Mouse (Mus musculus) spleen, embryonic (tissue): ENCODE measurements at regions not wholly inside any gene's neighbourhood (a gene's known extent, or its start where the extent isn't known, plus 50 kb on each side); places are given as distances from the start of the nearest gene placed in this dataset.

Experiments
- CTCF ChIA-PET: fragments of 350-600 bp; sonication (Branson Sonifier 250); formaldehyde crosslinking; loops from one replicate; lab custom pipeline; 2022; lab: Charles Lee

GRCm38 (mm10) chr9:30772456-30772855 is 149.8 kb downstream of the Adamts15 start:
- CTCF ChIA-PET: no interaction called here

DNA sequence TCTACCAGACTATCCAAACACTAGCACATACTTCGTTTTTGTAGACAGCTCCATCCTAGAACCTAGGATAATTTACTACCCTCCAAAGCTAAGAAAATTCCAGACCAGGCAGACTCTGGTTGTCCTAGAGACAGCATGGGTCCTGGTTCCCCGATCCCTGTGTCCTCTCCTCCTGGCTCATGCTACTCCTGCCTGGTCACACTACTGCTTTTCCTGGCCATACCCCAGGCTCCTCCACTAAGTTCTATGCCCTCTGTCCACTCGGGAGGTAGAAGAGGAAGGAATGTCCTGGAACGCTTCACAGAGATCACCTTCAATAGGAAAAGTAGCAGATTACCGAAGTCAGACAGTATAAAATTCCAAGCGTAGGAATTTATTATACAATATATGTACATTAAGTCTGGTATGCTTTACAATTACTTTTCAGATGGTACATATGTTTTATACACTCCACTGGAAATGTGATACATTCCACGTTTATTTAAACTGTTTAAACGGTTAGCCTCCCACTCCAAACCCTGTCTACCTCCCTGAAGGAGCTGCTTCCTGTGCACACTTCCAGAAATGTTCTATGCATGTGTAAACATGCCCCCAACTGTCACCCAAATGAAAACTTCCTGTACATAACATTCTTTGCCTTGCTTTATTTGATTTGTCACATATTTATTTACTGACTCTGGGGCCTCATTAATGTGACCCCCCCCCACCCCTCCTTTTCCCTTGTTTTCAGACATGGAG is 151.6 kb downstream of the Adamts15 start:
- CTCF ChIA-PET: no interaction called here

DNA sequence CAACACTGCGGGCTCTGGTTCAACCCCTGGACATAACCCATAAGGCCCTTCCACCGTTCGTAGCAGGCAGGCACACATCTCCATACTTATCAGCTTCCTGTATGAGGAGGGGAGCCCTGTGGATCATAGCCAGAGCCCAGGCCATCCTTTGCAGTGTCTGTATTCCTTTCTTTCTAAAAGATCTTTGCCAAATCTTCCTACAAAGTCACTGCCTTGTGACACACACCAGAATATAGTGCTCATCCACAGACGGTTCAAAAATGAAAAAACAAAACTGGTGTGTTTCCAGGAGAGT is 152.9 kb downstream of the Adamts15 start:
- CTCF ChIA-PET: no interaction called here

DNA sequence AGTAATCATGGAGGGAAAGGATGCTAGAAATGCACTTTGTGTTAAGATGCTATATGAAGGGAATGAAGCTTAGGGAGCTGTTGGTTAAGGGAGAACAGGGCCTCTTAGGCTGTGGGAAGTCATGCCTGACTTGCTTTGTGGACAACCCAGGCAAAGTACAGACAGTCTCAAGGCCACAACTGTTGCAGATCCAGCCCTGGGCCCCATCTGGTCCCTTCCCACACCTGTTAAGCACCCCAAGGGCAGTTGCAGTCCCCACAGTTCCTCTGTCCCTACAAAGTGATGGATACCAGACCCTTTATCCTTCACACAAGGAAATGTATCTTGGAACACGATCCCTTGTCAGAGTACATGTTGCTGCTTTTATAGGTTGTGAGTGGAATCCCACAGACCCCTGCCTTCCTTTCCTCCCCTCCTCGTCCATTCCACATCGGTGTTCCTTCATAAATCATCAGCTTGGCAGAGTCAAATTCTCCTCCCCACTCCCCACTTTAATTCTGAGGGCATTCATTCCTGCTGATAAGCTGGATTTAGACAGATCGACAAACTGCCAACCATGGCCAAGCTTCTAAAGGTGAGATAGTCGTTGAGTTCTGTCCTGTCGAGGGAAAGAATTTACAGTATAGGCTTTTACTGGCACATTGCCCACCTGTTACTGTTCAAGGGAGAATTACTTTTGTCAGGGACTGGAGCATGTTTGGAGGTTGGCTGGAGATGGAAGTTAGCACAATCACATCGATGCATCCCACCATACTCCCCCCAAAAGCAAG is 153.4 kb downstream of the Adamts15 start:
- CTCF ChIA-PET: no interaction called here

DNA sequence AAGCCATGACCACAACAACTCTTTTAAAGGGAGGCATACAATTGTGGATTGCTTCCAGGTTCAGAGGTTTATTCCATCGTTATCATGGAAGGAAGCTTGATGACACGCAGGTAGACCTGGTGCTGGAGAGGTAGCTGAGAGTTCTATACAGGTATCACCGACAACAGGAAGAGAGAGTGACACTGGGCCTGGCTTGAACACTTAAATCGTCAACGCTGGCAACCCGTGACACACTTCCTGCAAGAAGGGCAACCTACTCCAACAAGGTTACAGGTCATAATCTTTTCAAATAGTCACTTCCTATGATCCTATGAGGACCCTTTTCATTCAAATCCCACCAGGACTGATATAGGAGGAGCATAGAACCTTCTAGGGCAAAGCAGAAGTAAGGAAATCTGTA is 155.6 kb downstream of the Adamts15 start:
- CTCF ChIA-PET: no interaction called here

DNA sequence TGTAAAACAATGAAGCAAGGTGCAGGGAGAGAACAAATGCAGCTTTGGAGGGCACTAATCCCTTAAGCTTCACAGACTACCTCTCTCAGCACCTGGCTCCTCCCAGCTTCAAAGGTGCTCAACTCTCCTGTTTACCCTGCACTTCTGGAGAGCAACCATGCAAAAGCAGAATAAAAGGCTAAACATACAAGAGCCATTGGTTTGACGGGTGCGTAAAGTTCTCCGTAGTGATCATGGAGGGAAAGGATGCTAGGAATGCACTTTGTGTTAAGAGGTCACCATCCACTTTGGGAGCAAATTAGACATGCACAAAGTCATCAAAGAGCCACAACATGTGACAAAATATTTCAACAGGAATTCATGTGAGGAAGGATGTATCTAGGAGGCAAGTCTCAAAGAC is 156.1 kb downstream of the Adamts15 start:
- CTCF ChIA-PET: no interaction called here

- CTCF ChIA-PET: no interaction called here
Observed at GRCm38 (mm10) chr9:30765017-30765569, 157.2 kb downstream of the Adamts15 start.

GRCm38 (mm10) chr9:30762913-30763312 is 159.3 kb downstream of the Adamts15 start:
- CTCF ChIA-PET: no interaction called here

DNA sequence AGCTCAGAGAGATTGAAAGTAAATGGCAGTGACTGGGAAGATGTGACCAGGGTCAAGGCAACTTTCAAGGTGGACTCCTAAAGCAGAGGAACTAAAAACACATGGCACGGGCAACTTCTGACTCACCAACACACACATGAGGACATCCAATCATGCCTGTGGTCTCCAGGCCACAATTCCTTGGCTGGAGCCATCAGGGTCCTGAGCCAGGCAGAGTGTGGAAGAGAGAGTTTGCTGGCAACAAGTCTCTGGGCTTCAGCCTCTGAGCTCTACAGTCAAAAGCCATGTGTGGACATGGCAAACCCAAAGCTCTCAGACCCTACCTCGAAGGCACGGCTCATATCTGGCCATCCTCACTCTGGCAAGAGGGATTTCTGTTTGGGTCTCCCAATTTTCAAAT is 164.1 kb downstream of the Adamts15 start:
- CTCF ChIA-PET: no interaction called here

DNA sequence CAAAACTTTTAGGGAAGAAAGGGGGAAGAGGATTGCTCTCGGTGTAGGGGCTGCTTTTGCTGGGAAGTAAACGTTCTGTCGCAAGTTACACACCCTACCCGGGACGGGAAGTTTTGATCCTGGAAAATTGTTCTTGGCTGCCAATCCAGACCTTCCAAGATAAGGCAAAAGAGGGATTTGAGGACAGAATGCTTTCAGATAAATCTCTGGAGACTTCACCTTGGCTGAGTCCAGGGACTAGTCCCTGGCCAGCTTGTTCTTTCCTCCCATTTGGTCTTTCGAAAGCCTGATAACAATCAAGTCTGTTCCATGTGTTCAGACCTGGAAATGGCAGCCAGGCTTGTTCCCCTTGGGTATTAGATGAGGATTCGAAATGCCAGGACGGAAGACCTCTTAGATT is 164.8 kb downstream of the Adamts15 start:
- CTCF ChIA-PET: no interaction called here

GRCm38 (mm10) chr9:30756796-30757195 is 165.5 kb downstream of the Adamts15 start:
- CTCF ChIA-PET: no interaction called here

DNA sequence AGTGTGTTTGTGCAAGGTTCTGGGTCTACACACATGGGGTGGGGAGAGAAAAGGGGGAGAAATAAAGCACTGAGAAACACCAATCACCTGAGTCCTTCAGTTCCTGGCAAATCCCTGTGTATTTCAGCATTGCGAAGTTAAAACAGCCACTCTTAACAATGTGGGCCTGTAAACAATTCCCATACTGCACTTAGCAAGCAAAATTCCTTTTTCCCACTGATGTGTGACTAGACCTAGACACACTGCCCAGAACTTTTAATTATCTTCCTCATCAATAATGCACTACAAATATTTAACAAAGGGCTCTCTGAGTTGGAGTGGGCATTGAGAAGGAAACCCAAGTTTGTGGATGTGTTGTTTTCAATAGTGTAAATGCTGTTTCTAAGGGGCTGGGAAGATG is 166.7 kb downstream of the Adamts15 start:
- CTCF ChIA-PET: no interaction called here

- CTCF ChIA-PET: no interaction called here
Observed at GRCm38 (mm10) chr9:30754826-30755225, 167.4 kb downstream of the Adamts15 start.

- CTCF ChIA-PET: no interaction called here
Observed at GRCm38 (mm10) chr9:30743471-30743870, 178.8 kb downstream of the Adamts15 start.

DNA sequence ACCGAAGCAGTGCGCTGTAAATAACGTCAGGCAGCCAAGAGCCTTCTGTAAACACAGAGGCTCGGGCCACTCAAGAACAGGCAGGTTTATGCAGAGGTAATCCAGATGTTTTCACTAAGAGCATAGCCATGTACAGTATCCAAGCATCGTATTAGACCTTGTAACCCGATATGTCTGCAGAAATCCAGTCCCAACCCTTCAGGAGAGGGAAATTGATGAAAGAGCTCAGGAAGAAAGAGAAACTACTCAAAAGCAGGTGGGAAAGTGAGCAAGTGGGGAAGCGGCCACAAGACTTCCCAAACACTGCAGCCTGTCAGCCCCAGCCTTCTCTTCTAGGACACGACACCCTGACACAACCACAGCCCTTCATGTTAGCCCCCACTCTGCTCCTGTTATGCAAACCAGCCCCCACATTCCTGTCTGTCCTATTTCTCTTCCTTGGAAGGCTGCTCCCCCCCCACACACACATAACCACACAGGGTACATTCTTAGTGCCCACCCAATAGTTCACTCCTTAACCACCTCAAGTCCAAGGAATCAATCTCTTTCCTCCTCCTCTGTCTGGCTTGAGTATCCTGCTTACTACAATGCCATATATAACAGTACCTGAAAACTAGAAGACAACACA is 179.7 kb downstream of the Adamts15 start:
- CTCF ChIA-PET: no interaction called here

DNA sequence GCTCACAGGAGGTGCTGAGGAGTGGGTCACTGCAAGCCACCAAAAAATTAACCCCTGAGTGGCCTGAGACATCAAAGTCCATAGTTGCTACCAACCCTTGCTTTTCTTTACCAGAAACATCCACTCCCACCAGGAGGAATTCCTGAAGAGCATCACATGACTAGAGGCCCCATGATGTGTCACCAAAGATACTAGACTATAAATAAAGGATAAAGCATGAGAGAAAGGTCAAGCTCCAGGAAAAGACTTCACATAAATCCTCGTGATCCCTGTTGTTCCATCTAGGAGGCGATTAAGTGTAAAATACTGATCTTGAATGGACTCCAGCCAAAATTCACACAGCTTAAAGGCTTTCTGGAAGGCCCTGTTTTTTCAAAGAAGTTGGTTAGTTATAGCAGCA is 190.6 kb downstream of the Adamts15 start:
- CTCF ChIA-PET: no interaction called here

DNA sequence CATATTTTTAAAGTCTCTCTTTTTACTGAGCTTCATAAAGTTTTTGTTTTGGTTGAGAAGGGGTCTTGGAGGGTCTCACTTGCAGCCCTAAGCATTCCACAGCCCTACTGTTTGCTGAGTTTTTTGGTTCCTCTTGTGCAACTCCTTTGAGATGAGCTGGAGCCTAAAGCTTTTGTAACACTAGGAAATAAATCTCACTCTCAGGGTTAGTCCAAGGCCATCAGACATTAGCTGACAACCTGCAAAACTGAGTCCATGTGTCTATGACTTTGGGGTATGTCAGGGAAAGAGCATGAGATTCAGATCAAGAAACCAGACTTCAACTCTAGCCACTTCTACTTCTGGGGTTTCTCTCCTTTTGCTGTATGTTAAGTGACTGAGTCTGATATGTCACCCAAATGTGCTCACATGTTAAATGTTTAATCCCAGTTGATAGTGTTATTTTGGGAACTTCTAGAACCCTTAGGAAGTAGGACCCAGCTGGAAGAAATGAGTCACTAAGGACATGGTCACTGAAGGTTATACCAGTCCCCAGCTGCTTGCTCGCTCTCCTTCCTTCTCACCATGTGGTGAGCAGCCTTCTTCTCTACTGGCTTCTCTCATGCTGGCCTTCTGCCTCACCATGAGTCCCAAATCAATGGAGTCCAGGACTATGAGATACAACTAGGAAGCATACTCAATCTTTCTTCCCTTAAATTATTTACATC is 198.7 kb downstream of the Adamts15 start:
- CTCF ChIA-PET: no interaction called here

DNA sequence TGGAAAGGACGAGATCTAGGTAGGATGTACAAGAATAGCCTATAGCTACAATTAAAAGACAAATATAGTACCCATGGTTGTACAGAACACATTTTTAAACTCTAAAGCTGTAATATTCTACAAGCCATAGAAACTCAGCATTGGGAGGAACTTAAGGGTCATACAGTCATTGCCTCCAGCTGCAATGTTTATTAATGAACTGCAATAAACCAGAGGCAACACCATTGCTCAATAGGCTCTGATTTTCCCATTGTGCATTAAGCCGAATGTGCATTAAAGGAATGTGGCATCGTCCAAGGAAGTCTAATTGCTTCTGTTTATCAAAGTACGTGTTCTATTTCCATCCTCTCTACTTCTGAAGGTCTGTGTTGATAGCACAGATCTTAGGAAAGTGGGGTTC is 200.4 kb downstream of the Adamts15 start:
- CTCF ChIA-PET: no interaction called here

- CTCF ChIA-PET: no interaction called here
Observed at GRCm38 (mm10) chr9:30716421-30717170, 205.7 kb downstream of the Adamts15 start.

- CTCF ChIA-PET: interaction anchor here (0.6 kb wide), 1 partner anchor 1393 kb away, joined by 7 read pairs; no protein-coding TSS in a partner anchor
Observed at GRCm38 (mm10) chr9:30710131-30710530, 212.1 kb downstream of the Adamts15 start.

DNA sequence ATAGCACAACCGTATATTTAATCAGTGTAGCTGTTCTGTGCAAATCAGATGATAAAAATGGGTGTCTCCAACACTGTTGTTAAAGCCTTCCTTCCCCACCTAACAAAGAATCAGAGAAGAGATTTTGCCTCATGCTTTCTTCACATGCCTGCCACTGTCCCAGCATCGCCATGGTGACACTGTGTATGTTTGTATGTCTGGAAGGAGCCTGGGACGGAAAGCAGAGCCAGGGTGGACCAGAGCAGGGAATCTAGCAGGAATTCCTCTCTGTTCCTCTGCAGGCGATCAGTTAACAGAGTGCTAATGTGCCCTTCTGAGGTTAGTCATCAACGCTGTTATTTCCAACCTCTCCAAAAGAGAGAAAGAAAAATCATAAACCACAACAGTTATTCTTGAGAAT is 222.4 kb downstream of the Adamts15 start:
- CTCF ChIA-PET: no interaction called here
